Mouse (Mus musculus) hindbrain, embryonic 14.5 days (tissue): ENCODE measurements around the gene Ccdc62. TPM values are rescaled to one million over a fixed set of nuclear protein-coding genes. Genes with fewer than 3 reads are reported as not detected.

Experiments used
- ATAC-seq: fragments of 200-750 bp; cut with Nextera tagmentation; 2 replicates; pipeline ENCODE4 v1.8.0; 2017; ENCODE audit warnings: moderate number of reproducible peaks, mild to moderate bottlenecking, moderate TSS enrichment, moderate library complexity; ENCODE audit not compliant: low FRiP score
- DNase-seq: peaks from one replicate; pipeline ENCODE4 v3.0.0-alpha.2; 2015; ENCODE audit warnings: low spot score
- H3K27ac ChIP-seq: fragments of 300-500 bp; sonication (generic); 2 replicates; pipeline ENCODE4 v1.5.1; 2014; ENCODE audit warnings: mild to moderate bottlenecking, moderate library complexity
- H3K27me3 ChIP-seq: fragments of 300-500 bp; sonication (generic); 2 replicates; pipeline ENCODE4 v1.6.1; 2014; ENCODE audit warnings: mild to moderate bottlenecking, low read length, mixed read lengths; ENCODE audit not compliant: control insufficient read depth, insufficient read depth
- H3K36me3 ChIP-seq: fragments of 300-500 bp; sonication (generic); replicated peaks from 2 replicates; pipeline ENCODE4 v1.6.1; 2014; ENCODE audit not compliant: control insufficient read depth, insufficient read depth
- H3K4me1 ChIP-seq: fragments of 300-500 bp; sonication (generic); replicated peaks from 2 replicates; pipeline ENCODE4 v1.6.1; 2014; ENCODE audit warnings: antibody characterized with exemption, low read length, mixed read lengths; ENCODE audit not compliant: control insufficient read depth, insufficient read depth
- H3K4me2 ChIP-seq: fragments of 300-500 bp; sonication (generic); replicated peaks from 2 replicates; pipeline ENCODE4 v1.6.1; 2014; ENCODE audit warnings: mild to moderate bottlenecking, moderate library complexity
- H3K4me3 ChIP-seq: fragments of 300-500 bp; sonication (generic); replicated peaks from 2 replicates; pipeline ENCODE4 v1.5.1; 2014; ENCODE audit warnings: mild to moderate bottlenecking, low read length
- H3K9ac ChIP-seq: fragments of 300-500 bp; sonication (generic); 2 replicates; pipeline ENCODE4 v1.6.1; 2014
- H3K9me3 ChIP-seq: fragments of 300-500 bp; sonication (generic); 2 replicates; pipeline ENCODE4 v1.6.1; 2016; ENCODE audit warnings: low read length; ENCODE audit not compliant: control insufficient read depth
- WGBS: fragments of 180-500 bp; shearing (Covaris S2); extraction: QIAGEN DNeasy Blood & Tissue Kit; methylation state at CpG from one replicate; pipeline ENCODE4 v1.1.7; 2014; 5-methylcytosine and 5-hydroxymethylcytosine counted together
- polyA plus RNA-seq: library from polyadenylated mRNA; unstranded; fragments of >200 nt; fragmentation: Nextera tagmentation; extraction: Ambion mirVana; gene quantifications from 2 replicates; pipeline ENCODE4 v1.2.1, GENCODE M21; 2014

Ccdc62 gene
- polyA plus RNA-seq, 1 experiment from 2014 or later, result 5.2 TPM

DNA sequence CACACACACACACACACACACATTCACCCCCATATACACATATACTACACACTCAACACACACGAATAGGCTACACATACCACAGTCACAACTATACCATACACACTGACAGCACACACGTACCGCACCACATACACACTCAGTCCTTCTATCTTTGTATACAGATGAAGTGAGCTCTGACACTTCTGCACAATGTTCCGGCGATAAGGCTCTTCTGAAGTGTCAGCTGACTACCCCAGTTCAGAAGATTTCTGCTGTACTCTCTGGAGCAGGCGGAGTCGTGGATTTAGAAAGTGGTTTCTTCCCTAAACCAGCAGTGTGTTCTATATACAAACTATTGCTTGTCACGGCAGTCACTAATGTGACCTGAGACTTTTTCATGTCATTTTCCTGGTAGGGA lies 79.6 kb downstream of the Ccdc62 start:
- Histone ChIP-seq H3K27me3 (no peaks in the 10 kb centered on the region), H3K4me2 (no peak overlapping the region), H3K9ac (no peak overlapping the region), H3K4me1 (peaks cover 55% of the 10 kb centered on the region), H3K9me3 (no peaks in the 10 kb centered on the region), H3K36me3 (peaks cover 53% of the 10 kb centered on the region), H3K4me3 (no peak overlapping the region), H3K27ac (peak overlapping the region; percentile 84)
- no peak for DNase-seq
- WGBS, result 94% methylated on average over 8 of the region's 8 CpGs
- ATAC-seq, result no peak

GRCm38 (mm10) chr5:124010910-124011655 lies 80.6 kb downstream of the Ccdc62 start:
- H3K9ac ChIP-seq, result peak overlapping the region; percentile 24
- H3K4me2 ChIP-seq, result peak overlapping the region; percentile 34
- peak; percentile 66 for ATAC-seq
- peak; percentile 71 for DNase-seq
- H3K4me3 ChIP-seq, result no peak overlapping the region
- H3K9me3 ChIP-seq, result no peaks in the 10 kb centered on the region
- 3% methylated on average over 19 of the region's 19 CpGs for WGBS
- no peaks in the 10 kb centered on the region for H3K27me3 ChIP-seq
- H3K4me1 ChIP-seq, result peaks cover 62% of the 10 kb centered on the region
- peak overlapping the region; percentile 84 for H3K27ac ChIP-seq
- peaks cover 43% of the 10 kb centered on the region for H3K36me3 ChIP-seq

DNA sequence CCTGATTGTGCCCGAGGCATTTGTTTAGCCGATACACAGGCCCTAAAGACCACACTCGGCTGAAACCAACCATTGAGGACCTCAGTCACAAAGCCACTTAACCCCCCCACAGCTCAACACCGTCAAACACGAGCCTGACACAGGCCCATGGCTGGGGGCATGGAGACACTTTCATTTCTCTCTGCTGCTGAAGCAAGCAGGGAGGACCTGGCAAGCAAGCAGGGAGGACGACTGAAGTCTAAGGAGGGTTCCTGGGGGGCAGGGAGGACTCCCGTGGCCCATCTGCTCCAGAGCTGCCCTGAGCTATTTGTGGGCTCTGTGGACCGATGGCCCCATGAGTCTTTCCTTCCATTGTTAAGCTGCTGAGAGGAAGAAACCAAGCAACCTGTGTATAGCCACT lies 81.4 kb downstream of the Ccdc62 start:
- Histone ChIP-seq H3K4me1 (peaks cover 71% of the 10 kb centered on the region), H3K9ac (peak overlapping the region; percentile 24), H3K36me3 (peaks cover 35% of the 10 kb centered on the region), H3K4me3 (no peak overlapping the region), H3K4me2 (peak overlapping the region; percentile 34), H3K27ac (peak overlapping the region; percentile 84), H3K9me3 (no peaks in the 10 kb centered on the region), H3K27me3 (no peaks in the 10 kb centered on the region)
- WGBS, result 4% methylated on average over 8 of the region's 8 CpGs
- no peak for DNase-seq
- no peak for ATAC-seq

DNA sequence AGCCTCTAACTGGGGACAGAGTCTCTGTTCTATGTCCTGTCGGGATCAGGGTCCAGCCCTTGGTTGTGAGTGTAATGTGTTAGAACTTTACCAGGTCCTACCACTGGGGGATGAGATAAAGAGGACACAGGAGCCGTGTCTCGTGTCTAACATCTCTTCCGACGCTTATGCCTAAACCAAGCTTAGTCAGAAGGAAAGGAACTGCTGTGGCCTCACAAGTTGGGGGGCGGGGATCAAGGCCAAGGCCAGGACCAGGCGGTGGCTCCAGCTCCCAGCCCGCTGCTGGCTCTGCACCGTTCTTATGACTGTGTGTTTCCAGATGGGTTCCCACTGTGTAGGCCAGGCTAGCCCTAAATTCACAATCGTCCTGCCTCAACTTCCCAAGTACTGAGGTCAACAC lies 82.4 kb downstream of the Ccdc62 start:
- Histone ChIP-seq H3K9ac (no peak overlapping the region), H3K4me1 (peaks cover 80% of the 10 kb centered on the region), H3K36me3 (peaks cover 25% of the 10 kb centered on the region), H3K4me3 (no peak overlapping the region), H3K9me3 (no peaks in the 10 kb centered on the region), H3K27me3 (no peaks in the 10 kb centered on the region), H3K27ac (peak overlapping the region; percentile 84), H3K4me2 (no peak overlapping the region)
- ATAC-seq (no peak), DNase-seq (no peak)
- 81% methylated on average over 10 of the region's 10 CpGs for WGBS

- Histone ChIP-seq H3K4me3 (no peak overlapping the region), H3K36me3 (peaks cover 16% of the 10 kb centered on the region), H3K4me2 (0 out of 2 replicates have a peak overlapping the region, but pooled peaks have one; percentile 18), H3K9ac (no peak overlapping the region), H3K9me3 (no peaks in the 10 kb centered on the region), H3K27me3 (no peaks in the 10 kb centered on the region), H3K27ac (peak overlapping the region; percentile 59), H3K4me1 (peaks cover 89% of the 10 kb centered on the region)
- ATAC-seq (no peak), DNase-seq (no peak)
- 72% methylated on average over 16 of the region's 16 CpGs for WGBS
These were observed 83.3 kb downstream of the Ccdc62 start for GRCm38 (mm10) chr5:124013747-124014146.

DNA sequence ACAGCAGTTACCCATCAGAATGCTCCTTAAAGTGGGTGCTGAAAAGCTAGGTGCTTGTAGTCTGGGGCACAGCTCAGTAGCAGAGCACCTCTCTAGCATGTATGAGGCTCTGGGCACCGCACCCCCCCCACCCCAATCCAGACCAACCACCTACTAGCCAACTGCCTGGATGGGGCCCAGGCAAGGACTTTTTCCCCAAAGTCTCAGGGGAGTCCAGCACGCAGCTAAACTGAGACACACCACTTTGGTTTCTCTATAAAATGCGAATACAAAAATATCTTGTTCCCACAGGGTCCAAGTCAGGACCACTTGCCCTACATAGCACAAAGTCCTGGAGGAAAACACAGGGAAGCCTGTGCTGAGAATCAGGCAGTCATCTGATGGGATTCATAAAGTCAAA lies 83.7 kb downstream of the Ccdc62 start:
- WGBS, result 59% methylated on average over 3 of the region's 3 CpGs
- DNase-seq (no peak), ATAC-seq (no peak)
- Histone ChIP-seq H3K27me3 (no peaks in the 10 kb centered on the region), H3K4me1 (peaks cover 93% of the 10 kb centered on the region), H3K27ac (peak overlapping the region; percentile 59), H3K9ac (no peak overlapping the region), H3K36me3 (peaks cover 12% of the 10 kb centered on the region), H3K4me2 (peak overlapping the region; percentile 18; the same call in 1 of the 2 replicates), H3K4me3 (no peak overlapping the region), H3K9me3 (no peaks in the 10 kb centered on the region)

GRCm38 (mm10) chr5:124014791-124015251 lies 84.3 kb downstream of the Ccdc62 start:
- Histone ChIP-seq H3K4me2 (peak overlapping the region; percentile 18; the same call in 1 of the 2 replicates), H3K9ac (no peak overlapping the region), H3K9me3 (no peaks in the 10 kb centered on the region), H3K36me3 (peaks cover 7% of the 10 kb centered on the region), H3K27ac (peak overlapping the region; percentile 59), H3K4me3 (no peak overlapping the region), H3K27me3 (no peaks in the 10 kb centered on the region), H3K4me1 (peaks cover 97% of the 10 kb centered on the region)
- ATAC-seq (no peak), DNase-seq (no peak)
- 7% methylated on average over 11 of the region's 11 CpGs for WGBS

- DNase-seq (no peak), ATAC-seq (no peak)
These were observed 85.2 kb downstream of the Ccdc62 start for GRCm38 (mm10) chr5:124015727-124016126.

DNA sequence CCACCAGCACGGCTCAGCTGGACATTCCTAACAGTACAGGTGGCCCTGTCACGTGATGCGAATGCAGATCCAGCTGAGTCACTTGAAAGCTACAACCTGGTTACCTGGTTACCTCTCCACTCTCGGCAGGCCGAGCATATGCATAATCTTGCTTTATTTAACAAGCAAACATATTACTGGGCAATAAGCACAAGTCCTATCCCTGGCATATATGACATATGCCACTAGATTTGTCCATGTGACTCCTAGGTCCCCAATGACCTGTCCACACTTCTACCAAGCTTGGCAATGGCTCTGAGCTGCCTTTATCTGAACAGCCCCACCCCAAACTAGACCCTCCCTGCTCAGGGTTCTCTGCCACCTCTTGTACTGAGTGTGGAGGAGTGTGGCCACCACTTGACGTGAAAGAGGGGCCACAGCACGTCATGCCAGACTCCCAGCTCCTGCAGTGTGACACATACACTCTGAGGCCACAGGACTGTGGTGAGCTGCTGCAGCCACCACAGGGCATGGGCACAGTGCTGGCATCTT lies 85.9 kb downstream of the Ccdc62 start:
- no peak overlapping the region for H3K27ac ChIP-seq
- DNase-seq (no peak), ATAC-seq (no peak)
- H3K27me3 ChIP-seq, result no peaks in the 10 kb centered on the region
- peaks cover 84% of the 10 kb centered on the region for H3K4me1 ChIP-seq
- no peak overlapping the region for H3K4me2 ChIP-seq
- H3K9me3 ChIP-seq, result no peaks in the 10 kb centered on the region
- WGBS, result 77% methylated on average over 7 of the region's 7 CpGs
- H3K36me3 ChIP-seq, result no peaks in the 10 kb centered on the region
- H3K4me3 ChIP-seq, result no peak overlapping the region
- H3K9ac ChIP-seq, result no peak overlapping the region

More at GRCm38 (mm10) chr5:124015727-124016126, 85.2 kb downstream of the Ccdc62 start:
- H3K36me3 ChIP-seq, result no peaks in the 10 kb centered on the region
- peak overlapping the region; percentile 9; the same call in 1 of the 2 replicates for H3K27ac ChIP-seq
- H3K27me3 ChIP-seq, result no peaks in the 10 kb centered on the region
- H3K9ac ChIP-seq, result no peak overlapping the region
- 84% methylated on average over 2 of the region's 2 CpGs for WGBS
- no peaks in the 10 kb centered on the region for H3K9me3 ChIP-seq
- peaks cover 90% of the 10 kb centered on the region for H3K4me1 ChIP-seq
- H3K4me2 ChIP-seq, result no peak overlapping the region
- no peak overlapping the region for H3K4me3 ChIP-seq
